Mouse (Mus musculus): ENCODE results near the gene Dao.

The Dao gene

DNA sequence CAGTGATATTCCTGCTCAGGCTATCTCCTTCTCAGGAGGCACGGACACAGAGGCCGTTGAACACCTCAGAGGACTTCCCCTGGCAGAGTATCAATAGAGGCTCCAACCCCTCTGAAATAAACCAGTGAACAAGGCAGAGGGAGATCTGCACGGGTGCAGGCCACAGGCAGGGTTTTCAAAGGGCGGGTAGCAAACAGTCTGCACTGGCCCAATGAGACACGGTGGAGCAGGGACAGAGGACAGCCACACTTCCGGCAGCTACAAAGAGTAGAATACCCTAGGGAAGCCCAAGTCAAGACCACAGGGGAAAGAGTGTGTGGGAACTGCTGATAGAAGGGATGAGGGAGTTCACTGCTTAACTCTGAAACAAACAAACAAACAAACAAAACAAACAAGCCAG, 20.0 kb upstream of the Dao start:
- no peak for DNase-seq (ENCODE audit: low spot score in 2 of 2)

DNA sequence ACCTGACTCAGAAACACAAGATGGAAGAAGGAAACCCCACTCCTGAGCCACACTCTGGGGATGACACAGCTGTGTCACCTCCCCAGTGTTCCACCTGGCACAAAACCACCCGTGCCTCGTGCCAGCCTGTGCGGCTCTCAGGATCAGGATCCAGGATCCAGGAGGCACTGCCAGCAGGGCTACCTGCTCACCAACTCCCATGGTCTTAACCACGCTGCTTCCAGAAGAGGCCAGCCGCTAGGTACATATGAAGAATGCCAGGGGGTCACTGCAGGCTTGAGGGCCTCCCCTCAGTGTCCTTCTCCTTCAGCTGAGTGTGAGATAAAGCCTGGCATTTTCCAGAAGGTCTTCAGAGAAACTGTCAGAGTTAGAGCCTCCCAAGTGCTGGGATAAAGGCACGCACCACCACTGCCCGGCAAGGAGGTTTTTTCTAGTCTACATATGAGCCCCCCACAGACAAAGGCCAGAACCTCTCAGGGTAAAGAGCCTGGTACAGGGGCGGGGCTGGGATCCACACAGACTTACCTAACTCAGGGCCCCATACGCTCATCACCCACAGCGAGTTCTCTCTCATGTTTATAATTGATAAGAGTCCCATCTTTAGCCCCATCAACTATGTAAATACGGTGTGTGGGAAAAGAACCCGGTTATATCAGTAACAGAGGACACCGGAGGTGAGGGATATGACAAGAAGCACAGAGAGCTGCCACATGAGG, 19.3 kb upstream of the Dao start:
- DNase-seq (ENCODE audit: low spot score in 2 of 2): no peak

DNA sequence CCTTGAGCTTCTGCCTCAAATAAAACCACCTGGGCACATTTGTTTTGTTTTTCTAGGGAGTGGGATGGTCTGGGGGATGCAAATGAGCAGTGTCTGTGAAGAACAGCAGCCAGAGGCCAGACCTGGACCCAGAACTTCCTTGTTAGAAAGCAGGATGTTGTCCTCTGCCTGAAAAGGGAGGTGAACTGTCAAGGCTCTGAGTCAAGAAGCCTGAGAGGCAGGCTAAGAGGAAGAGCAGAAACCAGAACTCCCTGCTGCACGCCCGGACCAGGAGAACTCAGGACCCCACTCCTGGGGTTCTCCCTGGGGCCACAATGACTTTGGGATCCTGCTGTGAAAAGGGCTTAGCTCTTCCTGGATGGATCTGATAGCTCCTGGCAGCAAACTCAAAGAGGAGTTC, 17.8 kb upstream of the Dao start:
- DNase-seq (ENCODE audit: low spot score in 2 of 2): no peak

DNA sequence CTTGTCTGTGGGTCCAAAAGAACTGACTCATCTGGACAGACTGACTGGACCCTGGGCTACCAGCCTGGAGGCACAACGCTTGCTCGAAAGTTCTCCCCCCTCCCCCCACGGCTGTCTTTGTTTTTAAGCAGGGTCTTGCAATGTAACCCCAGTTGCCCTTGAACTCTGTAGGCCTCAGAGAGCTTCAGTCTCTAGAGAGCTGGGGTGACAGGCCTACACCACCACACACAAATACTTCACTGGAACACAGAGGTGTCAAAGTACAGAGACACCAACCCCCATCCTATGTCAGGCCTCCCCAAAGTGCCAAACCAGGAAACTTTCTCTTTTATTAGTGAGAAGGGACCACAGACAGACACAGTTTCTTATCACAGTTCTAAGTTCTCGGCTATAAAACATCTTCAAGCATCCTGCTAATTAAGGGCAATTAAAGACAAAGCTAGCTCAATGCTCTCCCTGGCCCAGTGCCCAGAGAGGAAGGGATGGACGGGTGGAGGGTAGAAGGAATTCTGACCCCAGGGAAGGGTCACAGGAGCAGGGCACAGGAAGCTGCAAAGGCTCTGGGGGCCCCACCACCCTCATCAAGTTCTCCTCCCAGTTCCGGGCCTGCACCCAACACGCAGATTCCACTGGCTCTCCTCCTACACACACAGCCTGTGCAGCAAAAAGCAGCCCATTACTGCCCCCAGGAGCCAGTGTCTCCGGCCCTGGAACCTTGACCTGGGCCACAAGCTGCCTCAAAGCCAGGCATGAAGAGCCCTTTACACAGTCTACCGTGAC, 17.1 kb upstream of the Dao start:
- DNase-seq (ENCODE audit: low spot score in 2 of 2): no peak

DNA sequence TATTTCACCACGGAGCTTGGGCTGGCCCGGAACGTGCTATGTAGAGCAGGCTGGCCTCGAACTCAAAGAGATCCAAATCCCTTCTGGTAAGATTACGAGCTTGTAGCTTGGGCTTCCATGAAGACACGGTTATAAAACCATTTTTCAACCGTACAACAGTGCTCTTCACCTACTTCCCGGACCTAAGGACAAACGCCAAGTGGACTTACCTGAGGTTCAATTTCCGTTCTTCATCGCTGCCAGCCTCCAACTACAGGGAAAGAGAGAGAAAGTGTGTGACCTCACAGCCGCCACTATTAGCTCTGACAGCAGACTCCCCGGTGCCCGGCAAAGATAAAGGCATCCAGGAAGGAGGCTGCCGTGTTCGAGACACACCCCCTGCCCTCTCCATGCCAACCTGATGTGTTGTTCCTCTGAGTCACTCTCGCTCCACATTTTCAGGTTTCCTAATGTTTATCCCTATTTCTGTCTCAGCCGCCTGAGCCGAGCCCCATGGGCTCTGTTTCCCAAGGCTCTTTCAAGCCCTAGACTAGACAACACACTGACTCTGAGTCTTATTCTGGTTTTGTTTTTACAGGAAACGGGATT, 14.0 kb upstream of the Dao start:
- DNase-seq (ENCODE audit: low spot score in 2 of 2): no peak

DNA sequence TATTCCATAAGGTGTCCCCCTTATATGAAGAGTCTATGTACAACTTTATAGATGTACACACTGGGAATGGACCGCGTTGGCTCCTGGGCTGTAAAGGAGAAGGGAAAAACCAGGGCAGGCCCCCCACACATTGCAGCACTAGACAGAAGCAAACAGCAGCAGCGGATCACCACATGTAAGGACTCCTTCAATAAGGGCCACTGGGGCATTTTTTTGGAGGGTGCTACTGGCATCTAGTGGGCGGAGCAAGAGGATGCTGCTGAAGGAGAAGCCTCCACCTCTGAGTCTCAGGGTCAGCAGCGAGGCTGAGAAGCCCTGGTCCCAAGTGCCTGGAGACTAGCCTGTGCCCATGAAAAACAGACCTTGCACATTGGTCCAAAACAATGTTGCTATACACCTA, 12.9 kb upstream of the Dao start:
- no peak for DNase-seq (ENCODE audit: low spot score in 2 of 2)

DNA sequence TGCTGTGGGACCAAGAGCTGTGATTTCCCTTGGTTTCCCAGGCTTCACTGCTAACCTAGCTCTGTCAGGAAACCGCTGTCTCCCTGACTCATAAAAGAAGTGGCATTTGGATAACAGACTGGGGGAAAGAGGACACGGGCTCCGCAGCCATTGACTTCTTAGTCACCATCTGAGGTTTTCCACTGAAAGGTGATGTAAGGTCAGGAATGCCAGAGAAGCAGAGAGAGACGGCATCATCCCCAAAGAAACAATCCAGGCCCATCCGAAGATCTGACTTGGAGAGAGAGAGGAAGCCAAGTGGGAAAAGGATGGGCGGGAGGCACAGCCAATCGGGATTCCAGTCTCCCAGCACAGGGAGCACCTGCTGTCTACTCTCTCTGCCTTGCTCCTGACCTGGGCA, 12.4 kb upstream of the Dao start:
- DNase-seq (ENCODE audit: low spot score in 2 of 2): no peak

DNA sequence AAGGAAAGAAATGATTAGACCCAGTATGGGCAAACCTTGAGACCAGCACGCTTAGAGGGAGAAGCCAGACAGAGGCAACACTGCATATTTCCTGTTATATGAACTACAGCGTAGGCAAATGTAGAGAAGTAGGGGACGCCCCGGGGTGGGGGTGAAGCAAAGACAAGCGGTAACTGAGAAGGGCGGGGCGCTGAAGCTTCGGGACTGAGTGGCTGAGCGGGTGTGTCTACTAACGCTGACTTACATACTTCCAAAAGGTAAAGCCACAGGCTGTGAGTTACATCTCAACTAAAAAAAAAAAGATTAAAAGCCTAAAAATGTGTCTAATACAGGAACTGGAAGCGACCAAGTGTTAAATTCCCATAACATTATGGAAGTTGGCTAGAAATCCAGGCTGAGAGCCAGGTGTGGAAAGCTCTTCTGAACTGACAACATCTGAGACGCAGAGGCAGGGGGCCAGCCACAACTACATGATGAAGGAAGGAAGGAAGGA, 11.1 kb upstream of the Dao start:
- DNase-seq (ENCODE audit: low spot score in 2 of 2): no peak

DNA sequence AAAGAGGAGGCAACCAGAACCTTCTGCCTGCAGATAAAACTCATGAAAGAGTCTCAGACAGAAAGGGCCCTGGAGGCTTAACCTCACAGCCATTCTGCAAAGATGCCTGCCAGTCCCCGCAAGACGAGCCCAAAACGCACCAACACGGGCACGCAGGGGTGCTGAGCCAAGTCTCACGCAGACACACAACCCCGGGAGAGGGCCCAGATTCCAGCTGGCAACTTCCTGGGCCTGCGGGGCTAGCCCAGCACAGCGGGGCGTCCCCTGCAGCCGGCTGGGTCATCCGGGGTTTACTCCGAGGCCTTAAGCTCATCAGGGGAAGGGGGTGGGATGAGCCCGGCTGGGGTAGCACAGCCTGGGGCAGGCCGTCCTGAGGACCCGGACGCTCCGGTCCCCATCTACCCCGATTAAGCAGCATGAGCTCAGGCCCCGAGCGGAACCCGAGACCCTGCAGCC, 10.4 kb upstream of the Dao start:
- DNase-seq (ENCODE audit: low spot score in 2 of 2): peak in 1 of 2 experiments; percentile 45

DNA sequence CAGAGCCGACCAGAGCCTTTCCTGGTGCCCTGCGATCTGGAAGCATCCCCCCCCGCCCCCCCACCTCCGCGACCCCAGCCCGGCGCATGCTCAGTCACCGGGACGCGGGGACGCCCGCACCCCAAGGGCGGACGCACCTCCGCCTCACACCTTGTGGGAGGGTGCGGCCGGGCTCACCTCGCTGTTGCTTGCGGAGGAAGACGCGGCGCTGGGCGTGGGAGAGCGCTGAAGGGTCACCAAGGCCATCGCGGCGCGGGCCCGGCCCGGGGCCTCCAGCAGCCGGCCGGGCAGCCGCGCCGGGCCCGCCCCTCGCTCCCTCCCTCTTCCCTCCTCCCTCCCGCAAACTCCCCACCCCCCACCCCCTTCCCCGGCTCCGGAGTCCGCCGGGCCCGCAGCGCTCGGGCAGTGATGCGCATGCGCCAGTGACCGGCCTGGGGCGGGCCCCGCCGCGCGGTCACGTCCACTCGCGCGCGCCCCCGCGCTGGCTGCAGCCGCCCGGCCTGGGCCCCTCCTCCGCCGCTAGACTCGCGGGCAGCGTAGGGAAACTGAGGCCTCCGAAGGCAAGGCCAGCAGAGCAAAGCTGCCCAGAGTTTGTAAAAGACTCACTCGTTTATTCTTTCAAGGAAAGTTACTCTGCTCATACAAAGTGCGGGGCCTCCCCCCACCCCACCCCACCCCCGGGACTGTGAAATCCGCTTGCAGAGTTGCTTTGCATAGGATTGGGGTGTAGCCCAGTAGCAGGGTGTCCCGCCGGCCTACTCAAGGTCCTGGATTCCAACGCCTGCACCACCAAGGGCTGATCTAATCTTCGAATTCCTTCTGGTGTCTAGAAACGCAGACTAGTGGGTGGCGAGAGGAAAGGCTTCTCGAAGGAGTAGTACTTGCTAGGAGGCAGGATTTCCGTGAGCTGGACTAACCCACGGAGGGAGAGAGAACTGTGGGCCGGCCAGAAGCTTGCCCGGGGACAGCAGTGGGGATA, 9.7 kb upstream of the Dao start, which contains the start of gene Ssh1:
Ssh1 (minus strand) TSS at position 408 of the 979 bp plus-strand sequence.
- DNase-seq (ENCODE audit: low spot score in 2 of 2): peak; percentile 83 to 85

DNA sequence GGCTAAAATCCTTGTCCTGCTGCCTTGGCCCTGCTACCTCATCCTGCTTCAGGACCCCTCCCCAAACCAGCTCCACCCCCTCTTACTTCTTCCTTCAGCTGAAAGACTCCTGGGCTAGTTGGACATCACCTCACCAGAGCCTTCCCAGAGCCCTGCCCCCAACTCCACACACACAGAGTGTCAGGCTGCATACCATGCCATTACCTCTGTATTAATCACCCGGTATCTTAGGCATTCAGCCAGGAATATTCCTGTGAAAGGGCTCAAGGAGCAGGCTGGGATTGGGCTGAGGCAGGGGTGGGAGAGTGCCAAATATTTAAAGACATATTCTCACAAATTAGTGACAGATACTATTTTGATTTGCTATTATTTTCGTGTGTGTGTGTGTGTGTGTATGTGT, 7.0 kb upstream of the Dao start:
- no peak for DNase-seq (ENCODE audit: low spot score in 2 of 2)

DNA sequence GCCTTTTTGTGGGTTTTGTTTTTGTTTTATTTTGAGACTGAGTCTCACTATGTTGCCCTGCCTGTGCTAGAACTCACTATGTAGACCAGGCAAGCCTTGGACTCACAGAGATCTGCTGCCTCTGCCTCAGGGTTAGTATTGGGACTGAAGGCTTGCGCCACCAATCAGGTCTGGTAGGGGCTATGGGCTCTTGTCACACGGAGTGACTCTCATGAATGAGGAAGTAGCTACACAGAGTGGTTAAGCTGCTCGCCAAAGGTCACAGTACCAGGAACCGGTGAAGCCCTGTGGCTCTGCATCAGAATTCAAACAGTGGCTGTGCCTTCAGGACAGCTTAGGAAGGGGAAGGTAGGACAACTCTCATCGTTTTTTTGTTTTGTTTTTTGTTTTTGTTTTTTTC, 4.1 kb upstream of the Dao start:
- no peak for DNase-seq (ENCODE audit: low spot score in 2 of 2)

DNA sequence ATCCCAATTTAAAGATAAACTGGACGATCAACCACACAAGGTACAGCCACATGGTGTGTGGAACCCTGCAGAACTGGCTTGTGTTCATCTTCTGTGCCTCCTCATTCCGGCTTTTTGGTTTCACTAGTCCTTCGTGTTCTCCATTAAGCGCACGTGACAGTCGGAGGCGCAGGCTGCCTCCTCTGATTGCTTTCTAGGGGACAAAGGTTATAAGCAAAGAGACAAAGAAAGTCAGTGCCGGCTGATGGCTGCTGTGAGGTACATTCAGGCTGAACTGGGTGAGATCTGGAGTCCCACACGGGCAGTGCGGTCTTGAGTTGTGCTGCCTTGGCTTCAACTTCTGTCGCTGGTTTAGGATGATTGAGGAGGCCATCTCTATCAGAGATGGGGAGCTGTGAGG, 1.1 kb downstream of the Dao start:
- no peak for DNase-seq (ENCODE audit: low spot score in 2 of 2)

DNA sequence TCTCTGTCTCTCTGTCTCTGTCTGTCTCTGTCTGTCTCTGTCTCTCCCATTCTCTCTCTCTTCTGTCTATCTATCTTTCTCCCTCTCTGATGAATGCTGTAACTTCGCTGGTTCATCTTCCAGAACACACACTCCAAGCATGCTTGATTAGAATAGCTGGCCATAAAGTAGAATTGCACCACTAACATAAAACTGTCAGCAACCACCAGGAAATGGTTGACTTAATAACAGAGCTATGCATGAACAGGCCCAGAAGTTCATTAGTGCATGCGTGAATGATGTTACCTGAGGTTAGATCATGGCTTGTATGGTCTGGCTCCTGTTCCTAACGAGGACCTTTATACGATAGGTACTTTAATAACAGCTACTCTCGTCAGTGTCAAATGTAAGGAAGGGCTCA, 1.6 kb downstream of the Dao start:
- no peak for DNase-seq (ENCODE audit: low spot score in 2 of 2)

DNA sequence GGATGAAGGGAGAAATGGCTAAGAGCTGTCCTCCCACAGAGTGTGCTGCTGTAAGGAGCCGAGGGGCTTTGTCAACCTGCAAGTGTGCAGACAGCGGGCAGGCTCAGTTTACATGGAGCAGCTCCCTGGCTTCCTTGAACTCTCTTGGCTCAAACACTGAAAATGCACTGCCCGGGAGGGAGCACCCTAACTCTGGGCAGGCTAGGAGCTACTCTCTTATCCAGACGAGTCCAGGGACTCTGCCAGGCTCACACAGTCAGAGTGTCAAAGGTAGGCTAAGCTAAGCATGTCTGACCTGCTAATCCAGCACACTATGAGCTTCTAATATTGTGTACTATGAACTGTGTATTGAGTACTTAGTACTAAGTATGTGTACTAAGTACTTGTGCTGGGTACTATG, 3.5 kb downstream of the Dao start:
- DNase-seq (ENCODE audit: low spot score in 2 of 2): no peak

DNA sequence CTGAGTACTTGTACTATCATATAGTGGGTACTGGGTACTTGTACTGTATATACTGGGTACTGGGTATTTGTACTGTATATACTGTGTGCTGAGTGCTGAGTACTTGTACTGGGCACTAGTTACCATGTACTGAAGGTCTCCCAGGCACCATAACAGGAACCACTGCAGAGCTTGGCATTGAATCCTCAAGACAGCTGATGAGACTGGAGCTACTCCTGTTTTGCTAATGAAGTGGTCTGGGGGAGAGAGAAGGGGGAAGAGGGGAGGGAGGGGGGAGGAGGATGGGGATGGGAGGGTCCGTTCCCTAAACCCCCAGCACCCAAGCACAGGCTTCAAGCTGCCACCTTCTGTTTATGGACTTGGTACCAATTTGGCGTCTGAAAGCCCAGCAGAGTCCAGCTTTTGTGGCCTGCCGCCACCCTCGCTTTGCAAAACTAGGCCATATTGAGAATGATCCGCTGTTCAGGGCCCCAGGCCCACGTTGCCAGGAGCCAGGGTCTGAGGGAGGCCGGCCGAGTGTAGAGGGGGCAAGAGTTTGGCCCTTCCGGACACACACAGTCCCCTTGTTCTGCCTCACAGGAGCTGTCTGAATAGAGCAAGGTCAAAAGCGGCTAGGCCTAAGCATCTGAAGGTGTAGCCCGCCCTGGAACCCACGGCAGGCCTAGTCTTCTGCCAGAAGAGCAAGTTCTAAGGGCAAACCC, 4.4 kb downstream of the Dao start:
- no peak for DNase-seq (ENCODE audit: low spot score in 2 of 2)

DNA sequence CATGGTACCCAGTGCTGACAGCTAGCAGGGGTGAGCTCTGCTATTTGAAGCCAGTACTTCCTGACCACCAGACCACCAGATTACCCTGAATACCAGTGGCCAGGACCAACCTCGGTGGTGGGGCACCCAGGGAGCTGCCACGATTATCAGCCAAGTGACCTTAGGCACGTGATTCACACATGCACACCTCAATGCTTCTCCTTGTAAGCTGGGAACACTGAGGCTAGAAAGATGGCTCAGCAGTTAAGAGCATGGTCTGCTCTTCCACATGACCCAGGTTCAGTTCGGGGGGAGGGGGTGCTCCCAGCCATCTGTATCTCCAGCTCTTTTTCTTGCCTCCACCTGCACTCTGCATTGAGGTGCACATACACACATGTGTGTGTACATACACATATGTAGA, 5.5 kb downstream of the Dao start:
- no peak for DNase-seq (ENCODE audit: low spot score in 2 of 2)

DNA sequence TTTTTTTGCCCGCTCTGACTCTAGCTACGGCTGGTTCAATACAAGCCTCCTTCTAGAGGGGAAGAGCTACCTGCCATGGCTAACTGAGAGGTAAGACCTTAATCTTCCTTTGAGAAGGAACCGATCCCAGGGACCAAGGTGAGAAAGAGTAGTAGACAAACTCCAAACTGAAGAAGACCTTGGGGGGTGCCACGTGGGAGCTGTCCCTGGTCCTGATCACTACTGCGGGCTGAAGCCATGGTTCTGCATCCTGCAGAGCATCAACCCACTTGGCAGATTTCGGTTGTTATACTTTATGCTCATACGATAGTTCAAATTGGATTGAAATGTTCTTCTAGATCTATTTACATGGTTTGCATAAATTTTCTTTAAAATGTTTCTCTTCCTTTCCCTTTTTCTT, 11.6 kb downstream of the Dao start:
- no peak for DNase-seq (ENCODE audit: low spot score in 2 of 2)

DNA sequence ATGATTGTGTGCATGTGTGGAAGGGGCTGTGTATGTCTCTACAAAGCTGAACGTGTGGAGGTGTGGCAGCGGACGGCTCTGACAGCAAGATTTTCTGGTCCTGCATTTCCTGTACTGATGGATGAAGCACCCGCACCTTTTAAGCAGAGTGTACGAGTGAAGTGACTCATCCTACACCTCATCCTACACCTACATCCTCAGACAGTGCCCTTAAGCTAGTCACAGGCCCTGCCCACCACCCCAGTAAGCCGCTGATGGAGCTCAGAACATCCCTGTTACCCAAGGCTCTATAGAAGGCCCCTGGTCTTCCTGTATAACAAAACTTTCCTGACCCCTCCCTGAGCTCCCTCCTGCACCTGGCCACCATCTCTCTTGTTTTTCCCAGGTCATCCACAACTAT, 20.9 kb downstream of the Dao start:
- DNase-seq (ENCODE audit: low spot score in 2 of 2): no peak

DNA sequence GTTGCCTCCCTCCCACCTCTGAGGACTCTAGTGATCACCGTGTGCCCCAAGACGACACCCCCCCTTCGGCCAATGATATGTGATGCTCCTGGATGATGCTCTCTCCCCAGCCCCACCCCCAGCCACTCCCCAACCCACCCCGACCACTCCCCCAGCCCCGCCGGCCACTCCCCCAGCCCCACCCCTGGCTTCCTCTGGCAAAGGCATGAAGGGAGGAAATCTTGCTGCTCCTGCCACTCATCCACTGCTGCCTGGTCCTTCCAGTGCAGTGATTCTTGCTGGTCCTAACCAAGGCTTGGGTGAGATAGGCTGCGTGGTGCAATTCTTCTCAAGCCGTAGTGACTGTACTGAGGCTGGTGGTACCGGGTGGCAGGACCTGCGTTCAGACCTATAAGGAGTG, 21.4 kb downstream of the Dao start:
- no peak for DNase-seq (ENCODE audit: low spot score in 2 of 2)

All from frontal cortex, postnatal 36 days (tissue).